ENCODE assay signal across 4 mouse cellular contexts in the genomic region with DNA sequence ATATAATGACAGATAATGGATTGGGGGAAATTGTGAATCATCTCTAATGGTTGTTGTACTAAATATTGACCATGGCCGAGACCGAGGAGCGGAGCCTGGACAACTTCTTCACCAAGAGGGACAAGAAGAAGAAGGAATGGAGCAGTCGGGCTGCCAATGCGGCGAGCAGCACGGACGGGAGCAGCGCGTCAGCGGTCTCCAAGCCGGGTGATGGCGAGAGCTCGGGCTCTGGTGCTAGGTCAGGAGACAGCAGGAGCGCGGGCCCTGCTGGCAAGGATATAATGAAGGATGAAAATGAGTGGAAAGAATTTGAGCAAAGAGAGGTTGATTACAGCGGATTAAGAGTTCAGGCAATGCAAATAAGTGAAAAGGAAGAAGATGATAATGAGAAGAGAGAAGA. TPM values are rescaled to one million over a fixed set of nuclear protein-coding genes. Genes with fewer than 3 reads are reported as not detected.
"Had no signal": no experiment of that assay in that cellular context is flagged by ENCODE, and none has a peak within 500 bp of the region (broad histone marks: within the 10 kb centered on the region; RNA-seq: fewer than 3 reads in every experiment).

No protein-coding gene starts in this region.

RNA-seq across cellular contexts. Expression of a gene that starts 38.2 kb away (rescaled TPM):
- total RNA-seq: neutrophil, adult 5-6 weeks had no signal
- polyA plus RNA-seq: small intestine, adult 2 months; spleen, adult 2 months; thymus, adult 2 months had no signal
